Mouse (Mus musculus) cortical plate, adult 2 months (tissue): ENCODE measurements around the gene Aff3. TPM values are rescaled to one million over a fixed set of nuclear protein-coding genes. Genes with fewer than 3 reads are reported as not detected.

Source experiments
- H3K27ac ChIP-seq: fragments of 200-500 bp; 2 replicates; pipeline ENCODE4 v1.5.1; 2012; ENCODE audit warnings: low read length, control low read depth, inconsistent platforms; ENCODE audit not compliant: insufficient read depth
- H3K4me1 ChIP-seq: fragments of 200-500 bp; 2 replicates; pipeline ENCODE4 v1.6.1; 2011; ENCODE audit warnings: low read length; ENCODE audit not compliant: control insufficient read depth, insufficient read depth
- H3K4me3 ChIP-seq: fragments of 200-500 bp; 2 replicates; pipeline ENCODE4 v1.5.1; 2011; ENCODE audit warnings: mild to moderate bottlenecking, low read length, control low read depth; ENCODE audit not compliant: insufficient read depth
- CTCF ChIP-seq: fragments of 200-500 bp; IDR thresholded peaks from 2 replicates; pipeline ENCODE4 v1.5.1; 2011; ENCODE audit warnings: mild to moderate bottlenecking, control low read depth, low read length; ENCODE audit not compliant: insufficient read depth; ENCODE audit errors: extremely low read depth
- POLR2A ChIP-seq: fragments of 200-500 bp; IDR thresholded peaks from 2 replicates; pipeline ENCODE4 v1.6.1; 2011; ENCODE audit warnings: mild to moderate bottlenecking, low read length, control low read depth; ENCODE audit not compliant: insufficient read depth; ENCODE audit errors: extremely low read depth
- polyA plus RNA-seq: library from polyadenylated mRNA; depleted of rRNA; stranded (reverse); fragments of >200 nt; gene quantifications from 2 replicates; pipeline ENCODE4 v1.2.3, GENCODE M21; 2012; rRNA removed

Gene Aff3
- polyA plus RNA-seq: 24.1 and 25.3 TPM in 2 replicates

DNA sequence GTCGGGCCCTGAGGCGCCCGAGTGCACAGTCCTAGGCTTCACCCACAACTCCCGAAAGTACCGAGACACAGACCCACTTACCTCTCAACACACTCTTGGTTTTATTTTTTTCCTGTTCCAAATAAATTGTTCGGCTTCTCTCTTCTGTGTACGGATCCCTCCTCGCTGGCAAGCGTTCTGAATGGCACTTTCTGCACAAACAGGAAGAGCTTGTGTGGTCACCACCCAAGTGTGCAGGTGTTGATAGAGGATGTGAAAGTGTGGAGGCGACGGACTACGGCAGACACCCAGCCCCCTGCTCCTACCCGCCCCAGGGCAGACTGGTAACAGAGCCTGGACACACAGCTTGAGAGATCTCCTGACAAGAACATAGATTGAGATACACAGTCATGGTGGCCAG lies at the start of gene Aff3:
Aff3 (minus strand) TSS at position 179 of the 400 bp plus-strand sequence.
- no peaks in the 10 kb centered on the region for H3K4me1 ChIP-seq
- H3K4me3 ChIP-seq: no peak within 1 kb of the TSS
- TF ChIP-seq CTCF (no peak), POLR2A (no peak)
- no peak within 1 kb of the TSS for H3K27ac ChIP-seq

DNA sequence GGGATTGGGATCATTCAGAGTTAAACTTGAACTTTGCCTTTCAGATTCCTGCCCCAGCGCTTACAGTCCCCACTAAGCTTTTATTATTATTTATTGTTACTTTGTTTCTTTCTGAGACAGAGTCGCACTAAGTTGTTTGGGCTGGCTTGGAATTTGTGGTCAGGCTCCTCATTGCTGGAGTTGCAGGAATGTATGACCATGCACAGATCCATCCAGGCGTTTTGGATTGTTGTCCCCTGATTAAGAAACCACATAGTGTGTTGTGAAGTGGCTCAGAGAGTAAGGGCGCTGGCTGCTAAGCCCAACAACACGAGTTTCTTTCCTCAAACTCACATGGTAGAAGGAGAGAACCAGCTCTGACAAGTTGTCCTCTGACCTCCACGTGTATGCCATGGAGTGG lies 35.9 kb upstream of the Aff3 start:
- TF ChIP-seq CTCF (no peak), POLR2A (no peak)
- Histone ChIP-seq H3K4me3 (no peak overlapping the region), H3K27ac (no peak overlapping the region), H3K4me1 (no peaks in the 10 kb centered on the region)

DNA sequence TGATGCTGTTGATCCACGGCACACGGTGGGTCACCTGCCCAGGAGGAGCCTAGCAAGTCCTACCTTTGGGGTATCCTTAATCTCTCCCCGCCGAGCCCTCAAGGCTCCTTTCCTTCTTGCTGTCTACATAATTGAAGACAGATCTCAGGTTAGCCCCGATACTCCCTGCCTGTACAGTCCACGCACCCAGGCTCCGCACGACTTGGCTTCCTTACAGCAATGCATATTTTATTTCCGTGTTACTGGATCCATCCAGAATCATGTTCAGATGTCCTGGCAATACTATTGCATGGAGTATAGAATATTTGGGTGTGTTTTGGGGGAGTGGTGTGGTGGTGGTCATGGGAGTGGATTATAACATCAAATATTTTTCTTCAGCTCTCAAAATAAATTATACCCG lies 34.5 kb upstream of the Aff3 start:
- no peaks in the 10 kb centered on the region for H3K4me1 ChIP-seq
- H3K4me3 ChIP-seq: no peak overlapping the region
- TF ChIP-seq POLR2A: no peak
- no peak for TF ChIP-seq CTCF
- no peak overlapping the region for H3K27ac ChIP-seq

DNA sequence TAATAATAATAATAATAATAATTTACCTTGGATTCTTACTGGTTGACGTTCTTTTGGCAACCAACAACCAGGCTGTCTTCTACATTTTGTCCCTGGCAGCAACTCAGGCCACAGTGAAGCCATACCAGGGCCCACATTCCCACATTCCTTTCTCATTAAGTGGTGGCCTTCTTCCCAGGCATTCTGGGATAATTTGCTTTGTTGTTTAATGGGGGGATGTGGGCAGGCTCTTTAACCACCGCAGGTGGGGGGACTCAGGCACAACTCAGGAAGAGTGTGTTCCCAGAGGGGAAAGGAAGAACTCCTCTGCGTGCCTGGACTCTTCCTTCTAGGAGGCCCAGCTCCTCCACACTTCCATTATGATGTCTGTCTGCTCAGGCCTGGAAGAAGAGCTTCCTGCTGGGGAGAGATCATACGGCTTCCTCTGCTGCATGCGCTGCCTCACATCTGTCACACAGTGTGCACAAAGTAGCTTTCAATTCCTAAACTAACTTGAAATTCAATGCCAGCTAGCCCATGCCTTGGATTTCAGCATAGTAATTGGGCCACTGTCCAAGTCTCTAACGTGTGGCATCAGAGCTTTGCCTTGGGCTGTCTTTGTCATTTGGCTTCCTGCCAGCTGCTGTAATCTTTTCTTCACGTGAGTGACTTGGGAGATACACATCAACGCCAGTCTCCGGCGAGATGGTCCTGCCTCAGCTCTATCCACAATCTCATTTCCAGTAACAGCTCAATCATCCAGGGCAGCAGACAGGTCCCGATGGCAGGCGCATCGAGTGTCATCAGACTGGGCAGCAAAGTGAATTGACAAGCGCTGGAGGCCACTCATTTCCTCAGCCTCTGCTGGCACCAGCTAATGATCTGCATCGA lies 31.3 kb upstream of the Aff3 start:
- Histone ChIP-seq H3K4me1 (no peaks in the 10 kb centered on the region), H3K4me3 (no peak overlapping the region), H3K27ac (no peak overlapping the region)
- no peak for TF ChIP-seq CTCF
- TF ChIP-seq POLR2A: no peak

DNA sequence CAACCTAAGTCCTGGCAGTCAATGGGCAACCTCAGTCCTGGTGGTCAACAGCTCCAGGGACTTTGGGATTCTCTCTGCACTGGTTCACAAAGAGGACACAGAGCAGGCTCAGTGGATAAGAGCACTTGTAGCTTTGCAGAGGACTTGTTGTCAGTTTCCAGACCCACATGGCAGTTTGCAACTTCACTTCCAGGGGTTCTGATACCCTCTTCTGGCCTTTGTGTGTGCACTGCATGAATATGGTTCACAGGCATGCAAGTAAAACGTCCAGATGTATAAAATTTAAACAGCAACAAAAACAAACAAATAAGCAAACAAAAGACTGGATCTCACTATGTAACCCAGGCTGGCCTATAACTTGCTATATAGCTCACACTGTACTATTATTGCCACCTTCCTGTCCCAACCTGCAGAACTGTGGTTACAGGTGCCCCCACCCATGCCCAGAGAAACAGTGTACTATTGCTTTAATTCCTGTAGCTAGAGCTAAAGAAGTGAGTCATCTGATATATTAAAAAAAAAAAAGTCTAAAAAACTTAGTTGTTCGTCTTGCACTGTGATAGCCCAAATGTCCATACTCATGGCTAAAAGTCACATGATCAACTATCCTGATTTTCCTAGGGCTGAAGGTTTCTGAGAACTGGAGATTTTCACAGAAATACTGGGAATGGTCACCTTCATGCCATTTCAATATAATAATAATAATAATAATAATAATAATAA lies 30.5 kb upstream of the Aff3 start:
- Histone ChIP-seq H3K4me1 (no peaks in the 10 kb centered on the region), H3K27ac (no peak overlapping the region), H3K4me3 (no peak overlapping the region)
- TF ChIP-seq CTCF (no peak), POLR2A (no peak)

DNA sequence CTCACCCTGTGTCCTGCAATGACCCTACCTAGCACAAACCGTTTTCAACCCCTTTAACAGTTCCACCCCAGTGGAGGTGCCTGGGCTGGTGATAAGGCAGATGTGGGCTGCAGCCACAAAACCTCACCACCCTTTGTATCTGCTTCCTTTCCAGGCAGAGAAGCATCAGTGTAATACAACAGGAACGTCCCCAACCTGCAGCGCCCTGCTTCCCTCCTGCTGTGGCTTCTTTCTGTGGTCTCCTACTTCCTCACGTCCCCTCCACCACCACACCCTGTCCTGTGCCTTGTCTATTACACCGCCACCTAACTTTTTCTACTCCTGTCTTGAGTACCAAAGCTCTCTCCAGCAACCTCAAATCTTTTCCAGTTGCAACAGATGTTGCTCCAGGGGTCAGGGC lies 29.4 kb upstream of the Aff3 start:
- Histone ChIP-seq H3K27ac (no peak overlapping the region), H3K4me3 (no peak overlapping the region), H3K4me1 (no peaks in the 10 kb centered on the region)
- TF ChIP-seq POLR2A: no peak
- TF ChIP-seq CTCF: no peak

DNA sequence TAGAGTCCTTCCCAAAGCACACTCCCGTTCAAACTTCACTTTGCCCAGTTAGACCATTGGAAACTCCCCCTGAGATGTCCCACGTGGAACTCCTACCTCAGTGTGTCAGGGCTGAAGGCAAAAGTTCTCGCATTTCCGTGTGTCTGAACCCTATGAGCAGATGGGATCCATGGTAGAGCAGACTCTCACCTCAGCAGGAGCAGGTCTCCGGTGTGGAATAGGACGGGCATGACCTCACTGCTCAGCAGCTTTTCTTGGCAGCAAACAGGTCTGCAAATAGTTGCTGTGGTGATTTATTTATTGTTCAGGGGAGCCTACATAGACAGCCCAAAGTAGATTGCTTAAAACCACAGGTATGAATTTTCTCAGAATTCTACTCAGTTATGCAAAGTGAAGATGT lies 25.7 kb upstream of the Aff3 start:
- TF ChIP-seq CTCF: no peak
- TF ChIP-seq POLR2A: no peak
- Histone ChIP-seq H3K27ac (no peak overlapping the region), H3K4me1 (no peaks in the 10 kb centered on the region), H3K4me3 (no peak overlapping the region)

DNA sequence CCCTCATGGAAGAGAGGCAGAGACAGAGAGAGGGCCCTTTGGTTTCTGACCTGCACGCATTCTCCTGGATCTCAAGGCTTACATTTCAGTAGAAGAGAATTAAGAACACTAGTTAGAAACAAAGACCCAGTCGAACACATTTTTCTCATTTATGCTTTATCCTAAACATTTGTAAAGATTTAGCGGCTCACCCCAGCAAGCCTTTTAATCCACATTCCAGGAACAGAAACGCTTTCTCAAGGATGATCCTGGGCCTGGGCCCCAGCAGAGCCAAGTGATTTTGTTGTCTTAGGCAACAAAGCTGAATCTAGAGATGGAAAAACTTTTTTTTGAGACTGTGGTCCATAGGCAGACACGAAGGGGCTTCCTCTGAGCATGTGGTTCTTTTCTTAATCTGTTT lies 23.5 kb upstream of the Aff3 start:
- TF ChIP-seq POLR2A: no peak
- no peak for TF ChIP-seq CTCF
- Histone ChIP-seq H3K4me3 (no peak overlapping the region), H3K27ac (no peak overlapping the region), H3K4me1 (peaks cover 2% of the 10 kb centered on the region; the same call in 1 of the 2 replicates)

DNA sequence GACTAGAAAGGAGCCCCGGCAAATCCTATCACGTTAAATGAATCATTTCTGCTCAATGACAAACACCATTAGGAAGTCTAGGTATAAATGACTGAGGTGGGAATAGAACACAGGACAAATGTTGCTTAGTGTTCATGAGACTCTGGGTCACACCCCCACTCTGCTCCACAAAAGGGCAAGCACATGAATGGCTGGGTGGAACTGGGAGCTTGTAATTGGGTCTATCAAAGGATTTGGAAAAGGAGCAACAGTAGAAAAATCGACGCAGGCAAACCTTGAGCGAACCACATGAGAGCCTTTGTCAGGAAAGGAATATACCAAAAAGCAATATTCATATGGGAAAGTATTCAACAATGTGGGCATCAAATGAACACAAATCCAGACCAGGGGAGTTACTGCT lies 21.0 kb upstream of the Aff3 start:
- no peak for TF ChIP-seq POLR2A
- no peak for TF ChIP-seq CTCF
- no peak overlapping the region for H3K27ac ChIP-seq
- H3K4me3 ChIP-seq: no peak overlapping the region
- peaks cover 2% of the 10 kb centered on the region; the same call in 1 of the 2 replicates for H3K4me1 ChIP-seq
